Mouse (Mus musculus) limb, embryonic 15.5 days (tissue): Measurements from ENCODE around the gene Cd180. TPM values are rescaled to one million over a fixed set of nuclear protein-coding genes. Genes with fewer than 3 reads are reported as not detected.
A peak's percentile ranks its signal among the peaks of the same experiment; 100 is the strongest.
"Not testable (repeated sequence)": the region's sequence is repeated elsewhere in the genome, so short reads cannot be mapped to it uniquely, and the experiment has no call there.

Experiments
- ATAC-seq: fragments of 200-750 bp; cut with Nextera tagmentation; 2 replicates; pipeline ENCODE4 v1.8.0; 2017; ENCODE audit warnings: low read depth, moderate TSS enrichment; ENCODE audit not compliant: insufficient number of reproducible peaks, low FRiP score, low TSS enrichment
- H3K27ac ChIP-seq: fragments of 300-500 bp; sonication (generic); 2 replicates; pipeline ENCODE4 v1.5.1; 2015; ENCODE audit warnings: moderate library complexity, mild to moderate bottlenecking, inconsistent platforms
- H3K27me3 ChIP-seq: fragments of 300-500 bp; sonication (generic); 2 replicates; pipeline ENCODE4 v1.6.1; 2015; ENCODE audit warnings: inconsistent platforms
- H3K36me3 ChIP-seq: fragments of 300-500 bp; sonication (generic); 2 replicates; pipeline ENCODE4 v1.6.1; 2015; ENCODE audit warnings: inconsistent platforms
- H3K4me1 ChIP-seq: fragments of 300-500 bp; sonication (generic); 2 replicates; pipeline ENCODE4 v1.6.1; 2015; ENCODE audit warnings: inconsistent platforms
- H3K4me2 ChIP-seq: fragments of 300-500 bp; sonication (generic); 2 replicates; pipeline ENCODE4 v1.6.1; 2015; ENCODE audit warnings: mild to moderate bottlenecking, inconsistent platforms
- H3K4me3 ChIP-seq: fragments of 300-500 bp; sonication (generic); 2 replicates; pipeline ENCODE4 v1.5.1; 2015; ENCODE audit warnings: mild to moderate bottlenecking, inconsistent platforms
- H3K9ac ChIP-seq: fragments of 300-500 bp; sonication (generic); 2 replicates; pipeline ENCODE4 v1.6.1; 2015; ENCODE audit warnings: inconsistent platforms
- H3K9me3 ChIP-seq: fragments of 300-500 bp; sonication (generic); 2 replicates; pipeline ENCODE4 v1.6.1; 2016; ENCODE audit warnings: inconsistent platforms
- WGBS: fragments of 180-500 bp; shearing (Covaris S2); methylation state at CpG from one replicate; pipeline ENCODE4 v1.1.7; 2015; 5-methylcytosine and 5-hydroxymethylcytosine counted together
- polyA plus RNA-seq: library from polyadenylated mRNA; unstranded; fragments of >200 nt; fragmentation: Nextera tagmentation; extraction: Ambion mirVana; gene quantifications from 2 replicates; pipeline ENCODE4 v1.2.1, GENCODE M21; 2015

The Cd180 gene
- polyA plus RNA-seq, 1 experiment from 2014 or later, result 0.46 TPM

DNA sequence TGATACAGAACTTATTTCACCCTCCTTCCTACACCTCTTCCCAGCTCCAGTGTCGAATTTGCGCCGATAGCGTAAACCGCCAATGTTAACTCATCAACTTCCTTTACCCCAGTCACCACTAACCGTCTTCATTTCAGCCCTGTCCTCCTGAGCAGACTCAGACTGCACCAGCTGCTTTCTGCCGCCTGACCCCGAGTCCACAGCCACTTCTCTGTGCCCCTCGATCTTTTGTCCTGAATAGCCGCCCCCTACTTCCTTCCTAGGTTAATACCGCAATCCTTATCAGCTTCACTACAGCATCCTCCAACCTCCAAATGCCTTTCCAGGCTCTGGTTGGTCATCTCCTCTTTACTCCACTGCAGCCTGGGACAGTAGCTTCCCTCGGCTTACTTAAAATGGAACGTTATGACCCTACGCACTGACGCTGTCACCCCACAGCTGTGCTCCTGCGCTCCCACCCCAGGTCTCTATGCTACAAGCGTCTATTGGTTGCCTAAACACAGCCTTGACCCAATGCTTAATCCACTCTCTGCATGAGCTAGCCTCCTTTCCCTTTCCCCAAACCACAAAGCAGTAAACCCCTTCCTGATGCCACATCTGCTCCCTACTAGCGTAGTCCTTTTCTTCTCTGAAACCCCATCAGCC lies 27.6 kb upstream of the Cd180 start:
- Histone ChIP-seq H3K4me2 (no peak overlapping the region), H3K9me3 (no peaks in the 10 kb centered on the region), H3K4me3 (no peak overlapping the region), H3K36me3 (no peaks in the 10 kb centered on the region), H3K27me3 (peaks cover 3% of the 10 kb centered on the region; the same call in 1 of the 2 replicates), H3K4me1 (0 out of 2 replicates have a peak, but pooled peaks cover 10% of the 10 kb centered on the region), H3K9ac (no peak overlapping the region), H3K27ac (no peak overlapping the region)
- 56% methylated on average over 18 of the region's 18 CpGs for WGBS
- no peak for ATAC-seq

GRCm38 (mm10) chr13:102666233-102666614 lies 27.1 kb upstream of the Cd180 start:
- Histone ChIP-seq H3K4me2 (no peak overlapping the region), H3K27me3 (peaks cover 3% of the 10 kb centered on the region; the same call in 1 of the 2 replicates), H3K9me3 (no peaks in the 10 kb centered on the region), H3K4me1 (0 out of 2 replicates have a peak, but pooled peaks cover 10% of the 10 kb centered on the region), H3K36me3 (no peaks in the 10 kb centered on the region), H3K27ac (no peak overlapping the region), H3K4me3 (no peak overlapping the region), H3K9ac (no peak overlapping the region)
- no peak for ATAC-seq
- WGBS, result 76% methylated on average over 12 of the region's 12 CpGs

DNA sequence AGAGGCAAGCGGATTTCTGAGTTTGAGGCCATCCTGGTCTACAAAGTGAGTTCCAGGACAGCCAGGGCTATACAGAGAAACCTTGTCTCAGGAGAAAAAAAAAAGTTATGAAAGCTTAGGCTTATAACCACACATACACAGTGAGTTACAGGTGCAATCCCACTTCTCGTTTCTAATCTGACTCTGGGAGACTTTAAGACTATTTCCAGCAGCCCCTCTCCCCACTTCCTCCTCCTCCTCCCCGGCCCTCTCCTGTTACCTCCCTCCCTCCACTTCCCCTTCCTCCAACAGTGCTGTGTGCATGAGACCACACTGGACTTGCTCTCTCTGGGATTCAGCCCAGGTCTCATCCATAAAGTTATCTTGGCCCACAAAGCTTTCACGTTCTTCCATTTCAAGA lies 26.6 kb upstream of the Cd180 start:
- H3K9ac ChIP-seq, result no peak overlapping the region
- no peak overlapping the region for H3K4me2 ChIP-seq
- WGBS, result 55% methylated on average over 4 of the region's 4 CpGs
- no peak overlapping the region for H3K4me3 ChIP-seq
- no peaks in the 10 kb centered on the region for H3K36me3 ChIP-seq
- ATAC-seq, result no peak
- H3K27ac ChIP-seq, result no peak overlapping the region
- H3K4me1 ChIP-seq, result 0 out of 2 replicates have a peak, but pooled peaks cover 10% of the 10 kb centered on the region
- H3K27me3 ChIP-seq, result peaks cover 3% of the 10 kb centered on the region; the same call in 1 of the 2 replicates
- H3K9me3 ChIP-seq, result no peaks in the 10 kb centered on the region

DNA sequence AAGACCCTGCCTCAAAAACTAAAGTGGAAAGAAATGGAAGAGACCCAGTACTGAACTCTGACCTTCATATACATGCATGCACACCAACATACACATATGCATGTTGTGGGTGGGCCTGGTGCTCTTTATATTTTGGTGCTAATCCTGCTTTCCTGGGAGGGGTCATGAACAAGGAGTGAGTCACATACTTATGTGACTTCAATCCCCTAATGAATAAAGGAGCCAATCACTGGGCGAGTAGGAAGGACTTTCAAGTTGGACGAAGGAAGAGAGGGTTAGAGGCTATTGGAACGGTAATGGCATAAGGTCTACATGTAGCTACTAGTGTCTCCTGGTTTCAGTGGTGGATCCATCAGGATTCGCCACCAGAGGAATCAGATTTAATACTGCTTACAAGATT lies 26.0 kb upstream of the Cd180 start:
- no peak for ATAC-seq
- 91% methylated on average over 4 of the region's 4 CpGs for WGBS
- H3K4me2 ChIP-seq, result no peak overlapping the region

DNA sequence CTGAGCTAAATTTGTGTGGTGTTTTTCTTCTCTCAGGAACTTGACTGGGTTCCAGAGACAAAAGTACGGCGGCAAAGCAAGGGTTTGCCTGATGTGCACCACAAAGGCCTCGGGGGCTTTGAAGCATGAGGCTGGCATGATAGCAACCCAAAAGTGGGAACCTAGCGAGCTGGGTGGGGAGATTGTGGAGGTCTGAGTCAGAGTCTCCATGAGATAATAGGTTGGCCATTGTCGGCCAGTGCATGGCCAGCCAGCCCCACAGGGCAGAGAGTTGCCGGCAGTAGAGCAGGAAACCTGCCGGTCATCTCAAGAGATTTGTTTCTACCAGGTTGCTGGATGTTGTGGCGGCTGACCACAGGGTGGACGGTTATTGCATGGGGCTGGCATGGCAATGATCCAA lies 25.5 kb upstream of the Cd180 start:
- ATAC-seq, result no peak
- H3K36me3 ChIP-seq, result no peaks in the 10 kb centered on the region
- 88% methylated on average over 9 of the region's 9 CpGs for WGBS
- no peak overlapping the region for H3K4me2 ChIP-seq
- H3K27ac ChIP-seq, result no peak overlapping the region
- no peak overlapping the region for H3K4me3 ChIP-seq
- peaks cover 3% of the 10 kb centered on the region; the same call in 1 of the 2 replicates for H3K27me3 ChIP-seq
- no peak overlapping the region for H3K9ac ChIP-seq
- 0 out of 2 replicates have a peak, but pooled peaks cover 10% of the 10 kb centered on the region for H3K4me1 ChIP-seq
- H3K9me3 ChIP-seq, result no peaks in the 10 kb centered on the region

More for the DNA sequence above, 26.0 kb upstream of the Cd180 start:
- Histone ChIP-seq H3K9ac (no peak overlapping the region), H3K27me3 (peaks cover 3% of the 10 kb centered on the region; the same call in 1 of the 2 replicates), H3K4me3 (no peak overlapping the region), H3K36me3 (no peaks in the 10 kb centered on the region), H3K9me3 (no peaks in the 10 kb centered on the region), H3K27ac (no peak overlapping the region), H3K4me1 (0 out of 2 replicates have a peak, but pooled peaks cover 10% of the 10 kb centered on the region)

GRCm38 (mm10) chr13:102668933-102669332 lies 24.4 kb upstream of the Cd180 start:
- no peak for ATAC-seq
- Histone ChIP-seq H3K4me1 (0 out of 2 replicates have a peak, but pooled peaks cover 10% of the 10 kb centered on the region), H3K36me3 (no peaks in the 10 kb centered on the region), H3K9ac (no peak overlapping the region), H3K27ac (no peak overlapping the region), H3K4me3 (no peak overlapping the region), H3K4me2 (no peak overlapping the region), H3K9me3 (no peaks in the 10 kb centered on the region), H3K27me3 (peaks cover 3% of the 10 kb centered on the region; the same call in 1 of the 2 replicates)
- 77% methylated on average over 6 of the region's 6 CpGs for WGBS

GRCm38 (mm10) chr13:102669522-102670256 lies 23.7 kb upstream of the Cd180 start:
- ATAC-seq, result no peak
- H3K27me3 ChIP-seq, result peaks cover 3% of the 10 kb centered on the region; the same call in 1 of the 2 replicates
- H3K4me3 ChIP-seq, result no peak overlapping the region
- no peak overlapping the region for H3K4me2 ChIP-seq
- 44% methylated on average over 14 of the region's 14 CpGs for WGBS
- H3K27ac ChIP-seq, result no peak overlapping the region
- no peaks in the 10 kb centered on the region for H3K36me3 ChIP-seq
- no peaks in the 10 kb centered on the region for H3K9me3 ChIP-seq
- 0 out of 2 replicates have a peak, but pooled peaks cover 10% of the 10 kb centered on the region for H3K4me1 ChIP-seq
- no peak overlapping the region for H3K9ac ChIP-seq

DNA sequence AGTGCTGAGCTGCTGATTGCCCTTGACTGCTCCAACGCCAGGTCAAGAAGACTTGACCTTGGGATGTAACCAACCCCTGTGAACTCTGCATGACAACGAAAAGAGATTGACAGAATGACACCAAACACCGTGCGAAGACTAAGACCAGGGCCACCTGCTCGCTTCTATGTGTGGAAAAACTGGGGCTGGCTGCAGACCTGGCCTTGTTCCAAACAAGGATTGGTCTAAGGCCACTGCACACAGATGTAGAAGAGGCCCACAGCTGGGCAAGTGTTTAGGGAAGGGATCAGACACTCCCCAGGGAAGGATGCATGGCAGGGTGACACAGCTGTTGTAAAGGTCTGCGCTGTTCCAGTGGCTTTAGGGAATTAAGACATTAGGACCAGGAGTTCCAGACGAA lies 22.9 kb upstream of the Cd180 start:
- ATAC-seq, result peak; percentile 66
- WGBS, result 65% methylated on average over 7 of the region's 7 CpGs

DNA sequence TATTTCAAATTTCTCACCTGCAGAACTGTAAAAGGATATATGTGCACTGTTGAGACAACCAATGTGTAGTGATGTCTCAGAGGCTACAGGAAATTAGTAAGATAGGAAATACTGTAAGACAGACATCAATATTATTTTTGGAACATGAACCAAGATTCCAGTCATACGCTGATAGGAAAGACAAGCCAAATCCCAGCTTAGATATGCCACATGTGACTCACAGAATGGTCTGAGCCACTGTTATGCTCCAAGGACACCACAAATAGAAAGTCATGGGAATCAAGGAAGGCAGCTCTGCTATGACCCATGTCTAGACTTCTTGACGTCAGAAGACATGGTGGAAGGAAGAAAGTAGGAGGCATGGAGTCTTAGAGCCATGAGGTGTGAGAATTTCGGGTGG lies 19.3 kb upstream of the Cd180 start:
- Histone ChIP-seq H3K9me3 (no peaks in the 10 kb centered on the region), H3K4me1 (0 out of 2 replicates have a peak, but pooled peaks cover 10% of the 10 kb centered on the region), H3K9ac (no peak overlapping the region), H3K4me3 (no peak overlapping the region), H3K27ac (no peak overlapping the region), H3K4me2 (no peak overlapping the region), H3K36me3 (no peaks in the 10 kb centered on the region), H3K27me3 (0 out of 2 replicates have a peak, but pooled peaks cover 1% of the 10 kb centered on the region)
- 83% methylated on average over 3 of the region's 3 CpGs for WGBS
- ATAC-seq, result no peak

More for the DNA sequence above, 22.9 kb upstream of the Cd180 start:
- H3K4me2 ChIP-seq, result no peak overlapping the region
- H3K9ac ChIP-seq, result no peak overlapping the region
- H3K27ac ChIP-seq, result no peak overlapping the region
- no peak overlapping the region for H3K4me3 ChIP-seq
- H3K36me3 ChIP-seq, result no peaks in the 10 kb centered on the region
- no peaks in the 10 kb centered on the region for H3K9me3 ChIP-seq
- H3K4me1 ChIP-seq, result 0 out of 2 replicates have a peak, but pooled peaks cover 10% of the 10 kb centered on the region
- peaks cover 3% of the 10 kb centered on the region; the same call in 1 of the 2 replicates for H3K27me3 ChIP-seq

- WGBS, result 73% methylated on average over 4 of the region's 4 CpGs
- not testable (repeated sequence) for H3K4me1 ChIP-seq, ATAC-seq, H3K9me3 ChIP-seq, H3K27ac ChIP-seq, H3K4me3 ChIP-seq, H3K4me2 ChIP-seq, H3K36me3 ChIP-seq, H3K9ac ChIP-seq, H3K27me3 ChIP-seq
Observed at GRCm38 (mm10) chr13:102677602-102678001, 15.8 kb upstream of the Cd180 start.

DNA sequence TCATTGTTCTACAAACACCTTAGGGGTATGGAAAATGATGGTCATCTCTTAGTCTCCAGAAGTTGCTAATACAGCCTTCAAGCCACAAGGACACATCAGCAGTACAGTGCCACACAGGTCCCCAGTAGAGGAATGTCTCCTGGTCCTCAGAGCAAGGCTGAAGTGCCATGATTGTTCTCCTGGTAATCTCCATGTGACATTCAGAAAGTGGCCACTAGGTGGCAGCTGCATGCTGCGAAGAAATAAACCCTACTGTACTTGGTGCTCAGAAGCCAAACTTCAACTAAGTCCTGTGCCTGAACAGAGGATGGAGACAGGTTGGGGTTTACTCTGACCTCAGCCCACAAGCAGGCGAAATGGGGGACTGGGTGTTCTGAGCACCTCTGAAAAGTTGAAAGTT lies 14.9 kb upstream of the Cd180 start:
- WGBS, result 4% methylated on average over 2 of the region's 2 CpGs
- no peaks in the 10 kb centered on the region for H3K4me1 ChIP-seq
- no peak overlapping the region for H3K4me3 ChIP-seq
- no peak overlapping the region for H3K27ac ChIP-seq
- no peak overlapping the region for H3K4me2 ChIP-seq
- H3K27me3 ChIP-seq, result 0 out of 2 replicates have a peak, but pooled peaks cover 5% of the 10 kb centered on the region
- ATAC-seq, result no peak
- H3K9ac ChIP-seq, result no peak overlapping the region
- H3K9me3 ChIP-seq, result no peaks in the 10 kb centered on the region
- H3K36me3 ChIP-seq, result no peaks in the 10 kb centered on the region

DNA sequence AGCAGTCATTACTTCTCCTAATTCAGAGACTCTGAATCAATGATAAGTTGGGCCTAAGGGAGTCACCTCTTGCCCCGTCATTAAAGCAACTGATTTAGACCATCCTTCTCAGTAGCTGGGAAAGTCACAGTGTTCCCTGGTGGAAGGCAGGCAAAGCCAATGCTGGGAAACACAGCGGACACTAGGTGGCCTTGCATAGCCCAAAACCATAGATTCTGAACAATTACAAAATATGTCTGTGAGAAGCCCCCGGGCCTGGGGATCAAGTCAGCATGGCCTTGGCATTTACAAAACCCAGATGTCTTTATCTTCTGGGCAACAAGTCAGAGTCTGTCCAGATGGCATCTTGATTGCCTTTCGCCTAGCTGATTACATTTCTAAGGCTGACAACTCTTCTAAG lies 8.5 kb upstream of the Cd180 start:
- ATAC-seq, result no peak
- Histone ChIP-seq H3K27ac (no peak overlapping the region), H3K4me2 (no peak overlapping the region), H3K27me3 (no peaks in the 10 kb centered on the region), H3K9me3 (no peaks in the 10 kb centered on the region), H3K4me1 (no peaks in the 10 kb centered on the region), H3K36me3 (no peaks in the 10 kb centered on the region), H3K9ac (no peak overlapping the region), H3K4me3 (no peak overlapping the region)
- WGBS, result 72% methylated on average over 4 of the region's 4 CpGs
